Mouse (Mus musculus) limb, embryonic 13.5 days (tissue): Measurements from ENCODE around the gene Nbea. TPM values are rescaled to one million over a fixed set of nuclear protein-coding genes. Genes with fewer than 3 reads are reported as not detected.
"Not testable (repeated sequence)": the region's sequence is repeated elsewhere in the genome, so short reads cannot be mapped to it uniquely, and the experiment has no call there.

ENCODE experiments used
- ATAC-seq: fragments of 200-750 bp; cut with Nextera tagmentation; 2 replicates; pipeline ENCODE4 v1.8.0; 2017; ENCODE audit warnings: low read depth, moderate number of reproducible peaks, moderate TSS enrichment; ENCODE audit not compliant: low FRiP score
- H3K27ac ChIP-seq: fragments of 300-500 bp; sonication (generic); 2 replicates; pipeline ENCODE4 v1.5.1; 2015; ENCODE audit warnings: inconsistent platforms, mild to moderate bottlenecking, moderate library complexity
- H3K27me3 ChIP-seq: fragments of 300-500 bp; sonication (generic); 2 replicates; pipeline ENCODE4 v1.6.1; 2015; ENCODE audit warnings: mild to moderate bottlenecking, inconsistent platforms
- H3K36me3 ChIP-seq: fragments of 300-500 bp; sonication (generic); 2 replicates; pipeline ENCODE4 v1.6.1; 2015; ENCODE audit warnings: inconsistent platforms, mild to moderate bottlenecking, moderate library complexity
- H3K4me1 ChIP-seq: fragments of 300-500 bp; sonication (generic); 2 replicates; pipeline ENCODE4 v1.6.1; 2015; ENCODE audit warnings: inconsistent platforms
- H3K4me2 ChIP-seq: fragments of 300-500 bp; sonication (generic); replicated peaks from 2 replicates; pipeline ENCODE4 v1.6.1; 2015; ENCODE audit warnings: inconsistent platforms, mild to moderate bottlenecking, moderate library complexity
- H3K4me3 ChIP-seq: fragments of 300-500 bp; sonication (generic); 2 replicates; pipeline ENCODE4 v1.5.1; 2015; ENCODE audit warnings: moderate library complexity, mild to moderate bottlenecking, inconsistent platforms
- H3K9ac ChIP-seq: fragments of 300-500 bp; sonication (generic); 2 replicates; pipeline ENCODE4 v1.6.1; 2015; ENCODE audit warnings: mild to moderate bottlenecking, inconsistent platforms
- H3K9me3 ChIP-seq: fragments of 300-500 bp; sonication (generic); 2 replicates; pipeline ENCODE4 v1.6.1; 2016; ENCODE audit warnings: inconsistent platforms
- WGBS: fragments of 180-500 bp; shearing (Covaris S2); methylation state at CpG from one replicate; pipeline ENCODE4 v1.1.7; 2015; 5-methylcytosine and 5-hydroxymethylcytosine counted together
- polyA plus RNA-seq: library from polyadenylated mRNA; unstranded; fragments of >200 nt; fragmentation: Nextera tagmentation; extraction: Ambion mirVana; gene quantifications from 2 replicates; pipeline ENCODE4 v1.2.1, GENCODE M21; 2015

Gene Nbea
- polyA plus RNA-seq, 1 experiment from 2014 or later, result 19.4 TPM

DNA sequence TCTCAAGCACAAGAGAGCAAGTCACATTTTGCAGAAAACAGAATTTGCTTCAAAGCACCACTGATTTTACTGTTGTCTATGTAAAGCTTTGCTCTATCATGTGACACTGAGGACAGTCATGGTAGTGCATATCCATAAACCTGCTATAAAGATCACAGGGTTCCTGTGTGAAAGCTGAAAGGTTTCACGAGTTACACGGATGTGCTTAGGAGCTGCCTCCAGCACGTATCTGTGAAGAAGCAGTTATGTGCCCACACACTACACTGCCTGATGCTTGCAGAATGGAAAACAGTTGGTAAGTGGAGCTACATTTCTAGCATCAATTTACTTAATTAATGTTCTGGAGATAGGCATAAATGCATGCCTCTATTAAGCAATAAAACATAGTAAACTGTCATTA is 172.4 kb downstream of the Nbea start:
- H3K4me2 ChIP-seq, result no peak overlapping the region
- H3K9me3 ChIP-seq, result no peaks in the 10 kb centered on the region
- no peak overlapping the region for H3K9ac ChIP-seq
- no peak overlapping the region for H3K27ac ChIP-seq
- WGBS, result 70% methylated on average over 3 of the region's 3 CpGs
- ATAC-seq, result no peak
- H3K4me1 ChIP-seq, result no peaks in the 10 kb centered on the region
- H3K4me3 ChIP-seq, result no peak overlapping the region
- H3K27me3 ChIP-seq, result no peaks in the 10 kb centered on the region
- peaks cover 16% of the 10 kb centered on the region; the same call in 1 of the 2 replicates for H3K36me3 ChIP-seq

DNA sequence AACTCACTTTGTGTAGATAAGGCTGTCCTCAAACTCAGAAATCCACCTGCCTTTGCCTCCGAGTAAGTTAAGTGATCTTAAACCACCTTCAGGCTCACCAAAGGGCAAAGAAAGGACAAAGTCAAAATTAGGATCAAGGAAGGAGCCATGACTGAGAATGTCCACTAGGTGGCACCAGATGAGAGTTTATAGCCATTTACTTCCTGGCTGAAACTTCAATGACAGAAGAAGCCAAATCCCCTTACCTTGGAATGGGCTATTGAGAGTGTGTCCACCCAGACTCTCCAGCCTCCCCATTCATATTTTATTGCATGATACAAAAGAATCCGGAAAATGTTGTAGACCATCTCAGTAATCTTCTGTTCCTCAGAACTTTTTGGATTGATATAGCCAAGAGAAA is 175.5 kb downstream of the Nbea start:
- Histone ChIP-seq H3K36me3 (peaks cover 32% of the 10 kb centered on the region), H3K4me1 (no peaks in the 10 kb centered on the region), H3K27ac (no peak overlapping the region), H3K27me3 (no peaks in the 10 kb centered on the region), H3K9ac (no peak overlapping the region), H3K9me3 (no peaks in the 10 kb centered on the region), H3K4me2 (no peak overlapping the region), H3K4me3 (no peak overlapping the region)
- WGBS, result 16% methylated on average over 2 of the region's 2 CpGs
- ATAC-seq, result peak; percentile 24; the same call in 1 of the 2 replicates

DNA sequence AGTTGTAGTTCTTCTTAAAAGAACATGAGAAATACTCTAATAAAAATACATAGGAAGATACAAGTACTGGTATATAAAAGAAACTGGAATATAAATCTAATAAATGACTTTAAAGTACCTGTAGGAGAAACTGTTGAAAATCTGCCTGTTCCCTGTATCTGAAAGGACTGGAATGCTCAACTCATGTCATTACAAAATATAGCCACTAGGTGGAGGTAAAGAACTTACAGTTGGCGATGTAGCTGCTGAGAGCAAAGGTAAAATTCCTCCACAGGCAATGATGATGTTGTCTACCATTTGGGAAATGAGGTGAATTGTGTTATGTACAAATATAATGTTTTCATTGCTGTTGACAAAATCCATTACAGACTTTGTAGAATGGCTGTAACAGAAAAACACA is 183.2 kb downstream of the Nbea start:
- no peak overlapping the region for H3K4me2 ChIP-seq
- no peaks in the 10 kb centered on the region for H3K9me3 ChIP-seq
- 2% methylated on average over 1 of the region's 1 CpGs for whole genome bisulfite sequencing
- no peaks in the 10 kb centered on the region for H3K4me1 ChIP-seq
- H3K27ac ChIP-seq, result no peak overlapping the region
- H3K4me3 ChIP-seq, result no peak overlapping the region
- H3K27me3 ChIP-seq, result no peaks in the 10 kb centered on the region
- H3K9ac ChIP-seq, result no peak overlapping the region
- no peak for ATAC-seq
- H3K36me3 ChIP-seq, result peaks cover 22% of the 10 kb centered on the region

DNA sequence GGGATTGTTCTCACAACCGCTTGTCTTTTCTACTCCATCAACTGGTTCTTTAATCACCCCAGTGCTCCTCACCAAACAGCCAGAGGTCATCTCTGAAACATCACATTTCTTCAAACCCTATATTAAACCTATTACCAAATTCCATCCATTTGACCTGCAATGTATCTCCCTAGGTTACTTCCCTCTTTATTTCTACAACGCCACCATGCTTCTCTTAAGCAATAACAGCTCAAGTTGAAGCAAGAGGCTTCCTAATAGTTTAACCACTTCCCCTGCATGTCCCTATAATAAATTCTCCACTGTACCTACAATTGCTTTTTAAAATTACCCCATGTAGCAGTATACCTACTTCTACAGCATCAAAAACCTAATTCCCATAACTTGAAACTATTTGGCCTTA is 205.1 kb downstream of the Nbea start:
- H3K36me3 ChIP-seq, result peaks cover 35% of the 10 kb centered on the region
- no peak overlapping the region for H3K27ac ChIP-seq
- no peak for ATAC-seq
- H3K9ac ChIP-seq, result no peak overlapping the region
- no peak overlapping the region for H3K4me2 ChIP-seq
- H3K9me3 ChIP-seq, result no peaks in the 10 kb centered on the region
- H3K27me3 ChIP-seq, result no peaks in the 10 kb centered on the region
- WGBS, result 88% methylated on average over 2 of the region's 2 CpGs
- no peaks in the 10 kb centered on the region for H3K4me1 ChIP-seq
- H3K4me3 ChIP-seq, result no peak overlapping the region

DNA sequence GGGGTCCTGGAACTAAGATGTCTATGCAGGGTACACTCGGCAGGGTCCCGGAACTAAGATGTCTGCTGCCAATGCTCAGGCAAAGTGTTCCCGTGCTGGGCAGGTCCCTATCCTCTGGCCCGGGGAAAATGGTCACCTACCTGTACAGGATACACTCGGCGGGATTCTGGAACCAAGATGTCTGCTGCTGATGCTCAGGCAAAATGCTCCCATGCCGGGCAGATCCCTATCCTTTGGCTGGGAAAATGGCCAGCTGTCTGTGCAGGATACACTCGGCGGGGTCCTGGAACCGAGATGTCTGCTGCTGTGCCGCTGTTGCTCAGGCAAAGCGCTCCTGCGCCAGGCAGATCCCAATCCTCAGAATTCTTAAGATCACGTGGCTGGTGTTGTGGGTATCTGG is 206.5 kb downstream of the Nbea start:
- not testable (repeated sequence) for ATAC-seq, H3K27me3 ChIP-seq, H3K4me3 ChIP-seq, H3K4me1 ChIP-seq, H3K27ac ChIP-seq, H3K9ac ChIP-seq, H3K4me2 ChIP-seq, H3K9me3 ChIP-seq
- peaks cover 23% of the 10 kb centered on the region for H3K36me3 ChIP-seq
- 96% methylated on average over 14 of the region's 14 CpGs for WGBS

DNA sequence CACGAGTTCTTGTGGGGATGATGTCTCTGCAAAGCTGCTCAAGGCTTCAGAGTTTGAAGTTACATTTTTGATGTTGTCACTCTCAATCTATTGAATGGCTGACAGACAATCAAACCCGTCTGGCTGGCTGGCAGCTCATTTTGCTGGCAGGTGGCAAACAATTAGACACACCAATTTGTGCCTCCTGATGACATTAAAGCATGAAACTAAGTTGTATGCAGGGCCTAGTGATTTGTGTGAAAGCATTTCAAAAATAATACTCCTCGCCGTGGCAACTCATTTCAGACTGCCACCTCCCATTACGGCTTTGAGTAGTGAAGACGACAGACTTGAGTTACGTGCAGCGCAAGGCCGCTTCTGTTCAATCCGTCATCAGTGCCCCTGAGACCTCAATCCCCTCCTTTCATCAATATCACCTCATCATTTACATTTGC is 217.8 kb downstream of the Nbea start:
- Histone ChIP-seq H3K9me3 (no peaks in the 10 kb centered on the region), H3K9ac (no peak overlapping the region), H3K27ac (no peak overlapping the region), H3K27me3 (no peaks in the 10 kb centered on the region), H3K4me1 (0 out of 2 replicates have a peak, but pooled peaks cover 3% of the 10 kb centered on the region), H3K4me3 (no peak overlapping the region), H3K4me2 (no peak overlapping the region), H3K36me3 (peaks cover 16% of the 10 kb centered on the region)
- WGBS, result 61% methylated on average over 10 of the region's 10 CpGs
- no peak for ATAC-seq

DNA sequence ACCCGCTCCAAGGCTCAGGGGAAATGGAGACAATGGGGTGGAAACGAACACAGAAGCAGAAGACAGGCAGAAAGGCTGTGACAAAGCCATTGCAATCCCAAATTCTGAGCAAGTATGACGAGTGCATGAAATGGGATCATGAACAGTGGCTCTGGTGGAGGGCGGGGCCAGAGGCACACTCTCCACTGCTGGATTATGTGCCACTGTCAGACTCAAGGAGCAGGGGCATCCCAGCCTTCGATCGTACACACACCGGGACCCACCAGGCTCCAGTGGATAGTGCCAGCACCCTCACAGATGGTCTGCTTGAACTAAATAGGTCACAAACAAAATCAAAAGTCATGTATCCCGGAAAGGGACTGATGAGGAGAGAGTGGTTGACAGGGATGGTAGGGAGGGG is 220.5 kb downstream of the Nbea start:
- H3K36me3 ChIP-seq, result peaks cover 15% of the 10 kb centered on the region
- no peak overlapping the region for H3K4me3 ChIP-seq
- no peak overlapping the region for H3K27ac ChIP-seq
- no peaks in the 10 kb centered on the region for H3K27me3 ChIP-seq
- H3K4me2 ChIP-seq, result no peak overlapping the region
- H3K9ac ChIP-seq, result no peak overlapping the region
- ATAC-seq, result no peak
- no peaks in the 10 kb centered on the region for H3K4me1 ChIP-seq
- no peaks in the 10 kb centered on the region for H3K9me3 ChIP-seq
- WGBS, result 89% methylated on average over 8 of the region's 8 CpGs

DNA sequence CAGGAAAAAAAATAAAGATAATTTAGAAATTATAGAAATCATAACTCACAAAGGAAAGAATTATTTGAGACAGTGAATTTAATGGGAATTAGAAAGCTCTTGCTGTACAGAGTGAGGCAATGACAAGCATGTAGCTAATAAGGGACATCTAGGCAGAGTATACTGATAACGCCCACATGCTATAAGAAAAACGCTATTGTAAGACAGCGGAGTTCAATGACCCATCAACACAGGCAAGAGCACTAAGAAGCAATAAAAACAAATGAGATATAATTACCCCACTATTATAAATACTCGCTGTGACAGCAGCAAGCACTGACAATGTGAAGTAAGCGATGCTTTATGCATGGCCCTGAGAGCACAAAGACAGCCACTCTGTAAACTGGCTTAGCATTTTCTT is 233.5 kb downstream of the Nbea start:
- Histone ChIP-seq H3K9me3 (no peaks in the 10 kb centered on the region), H3K4me3 (no peak overlapping the region), H3K4me1 (no peaks in the 10 kb centered on the region), H3K9ac (no peak overlapping the region), H3K27ac (no peak overlapping the region), H3K4me2 (no peak overlapping the region), H3K36me3 (peaks cover 8% of the 10 kb centered on the region; the same call in 1 of the 2 replicates), H3K27me3 (no peaks in the 10 kb centered on the region)
- no peak for ATAC-seq
- 75% methylated on average over 5 of the region's 5 CpGs for WGBS

DNA sequence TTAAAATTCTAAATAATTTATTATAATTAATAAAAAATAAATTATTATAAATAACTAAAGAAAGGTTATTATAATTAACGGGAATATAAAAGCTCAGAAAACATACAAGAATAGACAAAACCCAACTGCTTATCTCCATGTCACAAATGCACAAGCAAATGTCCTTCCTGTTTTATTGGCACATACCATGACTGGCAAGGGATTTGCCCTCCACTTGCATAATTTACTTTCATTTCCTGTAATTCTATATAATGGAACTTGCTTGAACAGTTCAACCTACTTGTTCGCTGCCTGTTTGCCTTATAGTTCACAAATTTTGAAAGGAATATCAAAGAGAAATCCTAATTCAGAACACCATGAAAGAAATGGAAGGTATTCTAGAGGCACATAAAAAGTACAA is 234.4 kb downstream of the Nbea start:
- no peak for ATAC-seq
- Histone ChIP-seq H3K4me1 (no peaks in the 10 kb centered on the region), H3K36me3 (peaks cover 5% of the 10 kb centered on the region; the same call in 1 of the 2 replicates), H3K9me3 (no peaks in the 10 kb centered on the region), H3K4me3 (no peak overlapping the region), H3K4me2 (no peak overlapping the region), H3K9ac (no peak overlapping the region), H3K27ac (no peak overlapping the region), H3K27me3 (no peaks in the 10 kb centered on the region)
- 83% methylated on average over 2 of the region's 2 CpGs for WGBS

DNA sequence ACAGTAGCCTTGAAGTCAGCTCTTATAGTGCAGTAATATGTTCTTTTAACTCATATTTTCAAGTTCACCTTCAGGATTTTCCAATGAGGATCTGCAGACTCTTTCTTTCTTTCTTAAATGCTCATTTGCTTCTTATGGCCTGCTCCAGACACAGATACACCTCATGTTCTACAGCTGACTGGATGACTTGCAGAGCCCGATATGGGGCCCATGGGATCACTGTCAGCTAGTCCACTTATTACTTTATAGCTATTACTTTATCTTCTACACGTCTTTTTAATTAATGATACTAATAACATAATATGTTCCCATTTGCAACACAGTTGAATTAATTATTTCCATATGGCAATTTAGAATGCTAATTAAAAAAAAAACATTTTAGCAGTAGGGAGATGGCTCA is 256.2 kb downstream of the Nbea start:
- Histone ChIP-seq H3K4me1 (no peaks in the 10 kb centered on the region), H3K27ac (no peak overlapping the region), H3K4me2 (no peak overlapping the region), H3K27me3 (no peaks in the 10 kb centered on the region), H3K9me3 (no peaks in the 10 kb centered on the region), H3K4me3 (no peak overlapping the region), H3K36me3 (peaks cover 24% of the 10 kb centered on the region), H3K9ac (no peak overlapping the region)
- WGBS, result 66% methylated on average over 2 of the region's 2 CpGs
- no peak for ATAC-seq

DNA sequence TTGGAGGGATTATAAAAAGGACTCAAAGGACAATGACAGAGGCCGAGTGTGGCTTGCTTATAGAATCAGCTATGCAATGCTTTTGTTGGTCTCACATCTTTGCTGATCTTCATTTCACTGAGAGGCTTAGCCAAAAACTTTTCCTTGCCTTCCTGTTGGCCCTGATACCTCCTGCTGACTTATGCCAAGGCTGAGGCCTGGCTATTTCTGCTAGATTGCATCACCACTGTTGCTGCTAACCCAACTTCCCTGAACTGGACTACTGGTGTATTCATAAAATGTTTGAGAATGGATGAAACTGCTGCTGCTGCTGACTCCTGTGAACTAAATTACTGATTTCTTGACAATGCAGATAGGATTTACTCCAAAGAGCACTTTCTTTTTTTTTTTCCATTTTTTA is 274.2 kb downstream of the Nbea start:
- no peak overlapping the region for H3K4me2 ChIP-seq

DNA sequence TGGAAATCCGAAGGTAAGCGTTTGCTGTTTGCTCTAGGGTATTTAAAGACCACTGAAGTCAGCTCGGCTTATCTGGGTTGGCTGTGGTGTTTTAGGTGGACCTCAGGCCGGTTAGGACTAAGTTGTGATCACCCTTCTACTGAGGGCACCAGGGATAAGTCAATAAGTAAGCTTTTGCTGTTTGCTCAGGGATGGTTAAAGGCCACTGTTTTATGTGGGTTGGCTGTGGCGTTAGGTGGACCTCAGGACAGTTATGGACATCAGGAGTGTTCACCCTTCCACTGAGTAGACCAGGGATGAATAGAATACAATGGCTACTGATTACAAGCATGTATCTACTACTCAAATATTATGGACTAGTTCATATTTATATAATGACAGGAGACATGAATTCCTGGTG is 292.9 kb downstream of the Nbea start:
- H3K4me2 ChIP-seq, result no peak overlapping the region
- peaks cover 12% of the 10 kb centered on the region for H3K4me1 ChIP-seq
- 85% methylated on average over 5 of the region's 5 CpGs for WGBS
- no peaks in the 10 kb centered on the region for H3K36me3 ChIP-seq
- no peak for ATAC-seq
- no peaks in the 10 kb centered on the region for H3K9me3 ChIP-seq
- no peak overlapping the region for H3K9ac ChIP-seq
- H3K27me3 ChIP-seq, result no peaks in the 10 kb centered on the region
- no peak overlapping the region for H3K27ac ChIP-seq
- H3K4me3 ChIP-seq, result no peak overlapping the region

More for the DNA sequence above, 274.2 kb downstream of the Nbea start:
- Histone ChIP-seq H3K27me3 (no peaks in the 10 kb centered on the region), H3K36me3 (no peaks in the 10 kb centered on the region), H3K27ac (no peak overlapping the region), H3K4me1 (no peaks in the 10 kb centered on the region), H3K4me3 (no peak overlapping the region), H3K9ac (no peak overlapping the region), H3K9me3 (no peaks in the 10 kb centered on the region)
- ATAC-seq, result no peak
- WGBS, result 70% methylated on average over 1 of the region's 1 CpGs

DNA sequence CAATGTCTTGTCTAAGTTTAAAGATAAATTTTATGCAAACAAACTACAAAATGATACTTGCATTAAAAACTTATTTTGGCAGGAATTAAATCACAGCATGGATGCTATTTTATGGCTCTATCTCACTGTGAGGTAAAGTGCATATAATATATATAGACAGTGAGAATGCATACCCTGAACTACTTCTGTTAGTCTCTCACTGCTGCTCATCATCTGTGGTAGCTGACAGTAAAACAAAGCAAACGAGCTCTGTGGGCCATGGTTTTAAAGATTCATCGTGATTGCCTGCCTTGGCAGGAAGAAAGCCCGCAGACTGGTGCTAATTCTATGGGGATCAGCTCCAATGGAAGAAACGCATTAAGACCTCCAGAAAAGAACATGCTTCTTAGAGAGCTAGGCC is 294.3 kb downstream of the Nbea start:
- H3K36me3 ChIP-seq, result no peaks in the 10 kb centered on the region
- H3K27me3 ChIP-seq, result no peaks in the 10 kb centered on the region
- H3K27ac ChIP-seq, result peak overlapping the region; percentile 17; the same call in 1 of the 2 replicates
- peaks cover 12% of the 10 kb centered on the region for H3K4me1 ChIP-seq
- WGBS, result 34% methylated on average over 4 of the region's 4 CpGs
- ATAC-seq, result no peak
- no peaks in the 10 kb centered on the region for H3K9me3 ChIP-seq
- no peak overlapping the region for H3K4me2 ChIP-seq
- no peak overlapping the region for H3K4me3 ChIP-seq
- no peak overlapping the region for H3K9ac ChIP-seq
